Mouse (Mus musculus) limb, embryonic 15.5 days (tissue): ENCODE measurements around the gene Dgkb. TPM values are rescaled to one million over a fixed set of nuclear protein-coding genes. Genes with fewer than 3 reads are reported as not detected.

Experiments used
- ATAC-seq: fragments of 200-750 bp; cut with Nextera tagmentation; 2 replicates; pipeline ENCODE4 v1.8.0; 2017; ENCODE audit warnings: low read depth, moderate TSS enrichment; ENCODE audit not compliant: insufficient number of reproducible peaks, low FRiP score, low TSS enrichment
- H3K27ac ChIP-seq: fragments of 300-500 bp; sonication (generic); 2 replicates; pipeline ENCODE4 v1.5.1; 2015; ENCODE audit warnings: moderate library complexity, mild to moderate bottlenecking, inconsistent platforms
- H3K27me3 ChIP-seq: fragments of 300-500 bp; sonication (generic); 2 replicates; pipeline ENCODE4 v1.6.1; 2015; ENCODE audit warnings: inconsistent platforms
- H3K36me3 ChIP-seq: fragments of 300-500 bp; sonication (generic); 2 replicates; pipeline ENCODE4 v1.6.1; 2015; ENCODE audit warnings: inconsistent platforms
- H3K4me1 ChIP-seq: fragments of 300-500 bp; sonication (generic); 2 replicates; pipeline ENCODE4 v1.6.1; 2015; ENCODE audit warnings: inconsistent platforms
- H3K4me2 ChIP-seq: fragments of 300-500 bp; sonication (generic); 2 replicates; pipeline ENCODE4 v1.6.1; 2015; ENCODE audit warnings: mild to moderate bottlenecking, inconsistent platforms
- H3K4me3 ChIP-seq: fragments of 300-500 bp; sonication (generic); 2 replicates; pipeline ENCODE4 v1.5.1; 2015; ENCODE audit warnings: mild to moderate bottlenecking, inconsistent platforms
- H3K9ac ChIP-seq: fragments of 300-500 bp; sonication (generic); 2 replicates; pipeline ENCODE4 v1.6.1; 2015; ENCODE audit warnings: inconsistent platforms
- H3K9me3 ChIP-seq: fragments of 300-500 bp; sonication (generic); 2 replicates; pipeline ENCODE4 v1.6.1; 2016; ENCODE audit warnings: inconsistent platforms
- WGBS: fragments of 180-500 bp; shearing (Covaris S2); methylation state at CpG from one replicate; pipeline ENCODE4 v1.1.7; 2015; 5-methylcytosine and 5-hydroxymethylcytosine counted together
- polyA plus RNA-seq: library from polyadenylated mRNA; unstranded; fragments of >200 nt; fragmentation: Nextera tagmentation; extraction: Ambion mirVana; gene quantifications from 2 replicates; pipeline ENCODE4 v1.2.1, GENCODE M21; 2015

The Dgkb gene
- polyA plus RNA-seq, 1 experiment from 2014 or later, result 1.6 TPM

GRCm38 (mm10) chr12:38397754-38398312 lies 580.3 kb downstream of the Dgkb start:
- Histone ChIP-seq H3K9me3 (no peaks in the 10 kb centered on the region), H3K9ac (no peak overlapping the region), H3K4me2 (no peak overlapping the region), H3K27ac (no peak overlapping the region), H3K4me3 (no peak overlapping the region), H3K27me3 (no peaks in the 10 kb centered on the region), H3K36me3 (no peaks in the 10 kb centered on the region), H3K4me1 (no peaks in the 10 kb centered on the region)
- WGBS, result 52% methylated on average over 14 of the region's 14 CpGs
- no peak for ATAC-seq

- 80% methylated on average over 4 of the region's 4 CpGs for WGBS
- H3K36me3 ChIP-seq, result no peaks in the 10 kb centered on the region
- no peak overlapping the region for H3K27ac ChIP-seq
- ATAC-seq, result no peak
- H3K9ac ChIP-seq, result no peak overlapping the region
- no peaks in the 10 kb centered on the region for H3K27me3 ChIP-seq
- H3K4me2 ChIP-seq, result no peak overlapping the region
- no peaks in the 10 kb centered on the region for H3K9me3 ChIP-seq
- H3K4me3 ChIP-seq, result no peak overlapping the region
- no peaks in the 10 kb centered on the region for H3K4me1 ChIP-seq
Observed at GRCm38 (mm10) chr12:38400089-38400488, 582.6 kb downstream of the Dgkb start.

DNA sequence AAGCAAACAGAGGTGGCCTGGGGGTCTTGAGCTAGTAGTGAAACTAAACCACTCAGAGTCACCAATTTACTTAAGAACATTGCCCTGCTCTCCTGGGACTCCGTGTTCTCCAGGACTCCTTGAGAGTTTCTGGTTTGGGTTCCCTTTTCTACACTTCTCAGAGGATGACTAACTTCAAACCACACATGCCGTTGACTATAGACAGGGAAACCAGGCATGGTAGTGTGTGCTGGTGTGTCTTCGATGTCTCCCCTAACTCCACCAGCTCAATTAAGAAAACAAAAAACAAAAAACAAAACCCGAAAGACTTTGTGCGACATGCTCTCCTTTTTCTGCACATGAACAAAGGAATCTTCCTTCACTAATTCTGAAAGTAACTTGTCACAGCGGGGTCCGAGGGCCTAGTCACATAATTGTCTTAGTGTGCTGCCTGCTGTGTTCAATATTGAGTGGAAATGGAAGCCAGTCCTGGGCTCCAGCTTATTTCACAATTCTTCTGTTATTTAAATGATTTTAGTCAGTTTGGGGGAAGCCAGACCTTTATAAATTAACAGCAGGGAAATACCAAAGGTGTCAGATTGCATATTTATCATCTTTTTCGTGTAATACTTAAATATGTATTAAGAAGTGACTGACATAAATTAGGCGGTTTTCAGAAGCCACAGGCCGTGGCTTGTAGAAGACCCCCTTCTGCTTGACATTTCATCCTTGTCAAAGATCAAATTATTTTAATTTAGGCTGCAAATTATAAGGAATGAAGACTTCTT lies 618.0 kb downstream of the Dgkb start:
- Histone ChIP-seq H3K9ac (no peak overlapping the region), H3K4me1 (no peaks in the 10 kb centered on the region), H3K4me2 (no peak overlapping the region), H3K27ac (no peak overlapping the region), H3K36me3 (no peaks in the 10 kb centered on the region), H3K4me3 (no peak overlapping the region), H3K27me3 (no peaks in the 10 kb centered on the region), H3K9me3 (no peaks in the 10 kb centered on the region)
- WGBS, result 64% methylated on average over 10 of the region's 10 CpGs
- no peak for ATAC-seq

DNA sequence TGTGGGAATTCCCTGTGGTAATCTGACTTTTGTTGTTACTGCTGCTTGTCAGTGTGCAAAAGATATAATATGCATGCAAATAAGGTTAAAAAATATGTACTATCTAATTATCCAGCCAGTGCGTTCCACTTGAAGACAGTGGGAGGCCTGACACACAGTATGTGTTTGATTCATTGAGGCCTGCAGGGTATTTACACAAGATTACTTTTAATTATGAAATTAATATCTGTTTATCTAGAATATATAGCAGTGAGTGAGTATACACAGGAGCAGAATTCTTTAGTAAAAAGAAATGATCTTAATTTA lies 618.6 kb downstream of the Dgkb start:
- no peaks in the 10 kb centered on the region for H3K27me3 ChIP-seq
- H3K4me2 ChIP-seq, result no peak overlapping the region
- H3K9me3 ChIP-seq, result no peaks in the 10 kb centered on the region
- H3K9ac ChIP-seq, result no peak overlapping the region
- no peaks in the 10 kb centered on the region for H3K4me1 ChIP-seq
- H3K36me3 ChIP-seq, result no peaks in the 10 kb centered on the region
- ATAC-seq, result no peak
- 63% methylated on average over 1 of the region's 1 CpGs for WGBS
- H3K4me3 ChIP-seq, result no peak overlapping the region
- no peak overlapping the region for H3K27ac ChIP-seq

- Histone ChIP-seq H3K4me1 (no peaks in the 10 kb centered on the region), H3K36me3 (no peaks in the 10 kb centered on the region), H3K9ac (no peak overlapping the region), H3K4me3 (no peak overlapping the region), H3K4me2 (no peak overlapping the region), H3K27me3 (no peaks in the 10 kb centered on the region), H3K27ac (no peak overlapping the region), H3K9me3 (no peaks in the 10 kb centered on the region)
- 70% methylated on average over 7 of the region's 7 CpGs for WGBS
- no peak for ATAC-seq
Observed at GRCm38 (mm10) chr12:38450323-38451087, 633.0 kb downstream of the Dgkb start.

GRCm38 (mm10) chr12:38451677-38452076 lies 634.2 kb downstream of the Dgkb start:
- no peaks in the 10 kb centered on the region for H3K36me3 ChIP-seq
- ATAC-seq, result no peak
- no peaks in the 10 kb centered on the region for H3K4me1 ChIP-seq
- no peaks in the 10 kb centered on the region for H3K9me3 ChIP-seq
- no peak overlapping the region for H3K4me3 ChIP-seq
- no peak overlapping the region for H3K27ac ChIP-seq
- 76% methylated on average over 3 of the region's 3 CpGs for WGBS
- no peak overlapping the region for H3K9ac ChIP-seq
- H3K27me3 ChIP-seq, result no peaks in the 10 kb centered on the region
- H3K4me2 ChIP-seq, result no peak overlapping the region

DNA sequence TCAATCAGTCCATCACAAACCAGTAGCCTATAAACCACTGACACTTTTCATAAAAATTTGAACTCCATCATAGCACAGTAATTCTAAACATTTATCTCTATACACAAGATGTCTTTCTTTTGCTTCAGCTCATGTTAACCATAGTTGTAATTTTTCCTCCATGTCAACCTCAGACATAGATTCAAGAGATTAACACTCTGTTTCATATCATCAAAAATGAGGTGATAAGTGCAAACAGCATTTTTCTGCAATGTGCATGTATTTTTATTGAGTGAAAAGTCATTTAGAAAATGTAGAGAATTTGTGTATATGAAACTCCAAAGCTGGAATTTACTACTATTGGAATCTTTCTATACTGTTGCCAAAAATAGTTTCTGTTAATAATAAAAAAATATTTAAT lies 650.7 kb downstream of the Dgkb start:
- no peak overlapping the region for H3K9ac ChIP-seq
- H3K4me2 ChIP-seq, result no peak overlapping the region
- no peak overlapping the region for H3K27ac ChIP-seq
- H3K27me3 ChIP-seq, result no peaks in the 10 kb centered on the region
- H3K4me3 ChIP-seq, result no peak overlapping the region
- H3K9me3 ChIP-seq, result no peaks in the 10 kb centered on the region
- H3K4me1 ChIP-seq, result no peaks in the 10 kb centered on the region
- no peak for ATAC-seq
- no peaks in the 10 kb centered on the region for H3K36me3 ChIP-seq

- Histone ChIP-seq H3K4me2 (no peak overlapping the region), H3K36me3 (no peaks in the 10 kb centered on the region), H3K27ac (no peak overlapping the region), H3K9ac (no peak overlapping the region), H3K4me1 (no peaks in the 10 kb centered on the region), H3K27me3 (no peaks in the 10 kb centered on the region), H3K4me3 (no peak overlapping the region), H3K9me3 (no peaks in the 10 kb centered on the region)
- no peak for ATAC-seq
Observed at GRCm38 (mm10) chr12:38468605-38469004, 651.1 kb downstream of the Dgkb start.

GRCm38 (mm10) chr12:38497229-38497628 lies 679.7 kb downstream of the Dgkb start:
- 81% methylated on average over 2 of the region's 2 CpGs for WGBS
- Histone ChIP-seq H3K4me2 (no peak overlapping the region), H3K4me1 (no peaks in the 10 kb centered on the region), H3K9me3 (no peaks in the 10 kb centered on the region), H3K36me3 (no peaks in the 10 kb centered on the region), H3K4me3 (no peak overlapping the region), H3K27ac (no peak overlapping the region), H3K9ac (no peak overlapping the region), H3K27me3 (no peaks in the 10 kb centered on the region)
- ATAC-seq, result no peak

DNA sequence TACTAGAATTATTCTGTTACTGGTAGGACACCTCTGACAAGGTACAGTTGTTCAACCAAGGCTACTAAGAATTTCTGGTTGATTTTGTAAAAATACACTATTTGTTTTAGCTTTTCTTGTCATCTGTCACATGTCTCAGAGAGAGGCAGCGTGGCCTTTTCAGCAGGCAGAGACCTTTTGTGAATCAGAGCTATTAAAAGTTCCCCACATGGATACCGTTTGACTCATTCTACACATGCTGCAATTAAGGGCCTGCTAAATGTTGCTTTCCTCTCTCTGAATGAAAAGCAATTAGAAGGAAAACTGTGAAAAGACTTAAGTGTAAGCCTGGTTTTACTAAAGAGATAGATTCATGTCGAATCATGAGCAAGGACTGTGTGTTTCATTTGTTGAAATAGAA lies 683.4 kb downstream of the Dgkb start:
- H3K27ac ChIP-seq, result no peak overlapping the region
- H3K27me3 ChIP-seq, result no peaks in the 10 kb centered on the region
- ATAC-seq, result no peak
- no peaks in the 10 kb centered on the region for H3K4me1 ChIP-seq
- no peaks in the 10 kb centered on the region for H3K9me3 ChIP-seq
- no peak overlapping the region for H3K9ac ChIP-seq
- 32% methylated on average over 3 of the region's 3 CpGs for WGBS
- H3K36me3 ChIP-seq, result no peaks in the 10 kb centered on the region
- H3K4me2 ChIP-seq, result no peak overlapping the region
- no peak overlapping the region for H3K4me3 ChIP-seq

DNA sequence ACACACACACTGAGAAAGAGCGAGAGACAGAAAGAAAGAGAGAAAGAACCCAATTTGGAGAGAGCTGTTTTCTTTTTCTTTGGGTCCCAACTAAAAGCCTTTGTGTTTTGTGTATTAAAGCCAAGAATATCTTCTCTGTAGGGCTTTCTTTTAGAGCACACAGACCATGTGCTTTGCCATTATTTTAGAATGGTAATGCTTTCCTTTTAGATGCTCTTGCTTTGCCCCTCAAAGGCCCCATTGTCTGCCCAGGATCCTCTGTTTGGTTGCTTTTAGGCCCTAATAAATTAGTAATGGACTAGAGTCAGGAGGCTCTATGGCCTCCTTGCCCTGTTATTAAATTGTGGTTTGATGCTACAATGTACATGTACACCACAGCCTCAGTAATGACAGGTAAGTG lies 690.7 kb downstream of the Dgkb start:
- no peaks in the 10 kb centered on the region for H3K27me3 ChIP-seq
- no peaks in the 10 kb centered on the region for H3K9me3 ChIP-seq
- H3K9ac ChIP-seq, result no peak overlapping the region
- no peak overlapping the region for H3K4me2 ChIP-seq
- H3K4me3 ChIP-seq, result no peak overlapping the region
- no peak overlapping the region for H3K27ac ChIP-seq
- no peaks in the 10 kb centered on the region for H3K4me1 ChIP-seq
- H3K36me3 ChIP-seq, result no peaks in the 10 kb centered on the region
- 40% methylated on average over 1 of the region's 1 CpGs for whole genome bisulfite sequencing
- no peak for ATAC-seq

DNA sequence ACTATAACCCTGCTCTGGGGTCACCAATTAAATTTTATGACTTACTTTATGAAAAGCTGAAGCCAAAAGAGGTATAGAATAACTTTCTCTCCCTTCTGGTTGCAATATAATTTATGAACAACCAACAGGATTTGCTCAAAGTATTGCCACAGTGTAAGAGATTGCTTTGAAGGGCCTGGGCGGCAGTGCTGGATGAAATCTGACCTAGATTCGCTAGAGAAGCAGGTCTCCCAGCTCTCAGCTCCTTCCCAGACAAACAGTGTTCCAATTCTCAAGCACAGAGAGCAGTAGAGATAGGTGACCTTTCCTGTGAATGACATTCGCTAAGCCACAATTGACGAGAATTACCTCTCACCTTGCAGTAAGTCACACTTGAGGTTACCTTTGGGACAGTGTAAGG lies 727.9 kb downstream of the Dgkb start:
- 37% methylated on average over 4 of the region's 4 CpGs for WGBS
- Histone ChIP-seq H3K27me3 (no peaks in the 10 kb centered on the region), H3K9me3 (no peaks in the 10 kb centered on the region), H3K4me1 (no peaks in the 10 kb centered on the region), H3K4me2 (no peak overlapping the region), H3K9ac (no peak overlapping the region), H3K36me3 (no peaks in the 10 kb centered on the region), H3K27ac (no peak overlapping the region), H3K4me3 (no peak overlapping the region)
- ATAC-seq, result no peak
